Mouse (Mus musculus) CH12.LX (cell line): ENCODE measurements around the gene Lrrc74b. TPM values are rescaled to one million over a fixed set of nuclear protein-coding genes. Genes with fewer than 3 reads are reported as not detected.

ENCODE experiments used
- DNase-seq: peaks from one replicate; pipeline ENCODE4 v3.0.0-alpha.2; 2013; ENCODE audit errors: extremely low read depth
- H3K27ac ChIP-seq: 2 replicates; pipeline ENCODE4 v1.5.1; 2012; ENCODE audit warnings: low read depth, mild to moderate bottlenecking, control low read depth, moderate library complexity; ENCODE audit not compliant: insufficient read depth
- H3K27me3 ChIP-seq: replicated peaks from 2 replicates; pipeline ENCODE3; 2012; ENCODE audit warnings: inconsistent platforms
- H3K36me3 ChIP-seq, 2 experiments: replicated peaks in 1 of 2; 2 replicates each; pipeline versions ENCODE3 to v1.6.1; 2012; ENCODE audit warnings: inconsistent platforms in 1 of 2, low read length in 1 of 2, mild to moderate bottlenecking in 1 of 2, mixed read lengths in 1 of 2, moderate library complexity in 1 of 2; ENCODE audit not compliant: control insufficient read depth in 1 of 2, insufficient read depth in 1 of 2
- H3K4me1 ChIP-seq, 2 experiments: 2 replicates each; pipeline ENCODE4 v1.6.1; 2012; ENCODE audit warnings: inconsistent platforms in 1 of 2, moderate library complexity in 1 of 2; ENCODE audit not compliant: insufficient read depth in 2 of 2, control insufficient read depth in 1 of 2
- H3K4me2 ChIP-seq: 2 replicates; pipeline ENCODE4 v1.6.1; 2012; ENCODE audit warnings: low read depth, mild to moderate bottlenecking, control low read depth; ENCODE audit not compliant: poor library complexity, insufficient read depth, severe bottlenecking
- H3K4me3 ChIP-seq, 3 experiments: fragments of 150-350 bp in 1 of 3; sonication (generic) in 1 of 3; replicated peaks in 1 of 3; 2 replicates each; pipeline versions ENCODE3 to v1.5.1; 2011 to 2012; ENCODE audit warnings: low read depth in 2 of 3, low read length in 2 of 3, mild to moderate bottlenecking in 2 of 3, moderate library complexity in 2 of 3, control low read depth in 1 of 3, improper control_type of control experiment in 1 of 3, inconsistent platforms in 1 of 3, mixed read lengths in 1 of 3; ENCODE audit not compliant: poor library complexity in 1 of 3
- H3K79me2 ChIP-seq: replicated peaks from 2 replicates; pipeline ENCODE4 v1.6.1; 2012; ENCODE audit warnings: mild to moderate bottlenecking, moderate library complexity; ENCODE audit not compliant: control insufficient read depth, poor library complexity, insufficient read depth, severe bottlenecking; ENCODE audit errors: extremely low read depth
- H3K9ac ChIP-seq: 2 replicates; pipeline ENCODE4 v1.6.1; 2012; ENCODE audit warnings: low read depth, mild to moderate bottlenecking, control low read depth, moderate library complexity; ENCODE audit not compliant: insufficient read depth
- H3K9me3 ChIP-seq: replicated peaks from 2 replicates; pipeline ENCODE3; 2012; ENCODE audit warnings: low read length, inconsistent platforms, mixed read lengths
- BHLHE40 ChIP-seq: IDR thresholded peaks from 2 replicates; pipeline ENCODE4 v1.6.1; 2011; ENCODE audit warnings: mild to moderate bottlenecking, low read depth, low read length, improper control_type of control experiment
- CTCF ChIP-seq, 2 experiments: IDR thresholded peaks in 1 of 2; conservative IDR thresholded peaks in 1 of 2; 2 replicates each; pipeline ENCODE4 v1.5.1; 2011 to 2012; ENCODE audit warnings: low read depth in 2 of 2, low read length in 2 of 2, improper control_type of control experiment in 1 of 2, inconsistent platforms in 1 of 2, mild to moderate bottlenecking in 1 of 2, moderate library complexity in 1 of 2
- E2F4 ChIP-seq: IDR thresholded peaks from 2 replicates; pipeline ENCODE4 v1.6.1; 2011; ENCODE audit warnings: low read depth, low read length, improper control_type of control experiment; ENCODE audit not compliant: insufficient replicate concordance
- ELF1 ChIP-seq: IDR thresholded peaks from 2 replicates; pipeline ENCODE4 v1.6.1; 2014; ENCODE audit warnings: low read depth, mild to moderate bottlenecking, inconsistent platforms, low read length, improper control_type of control experiment
- HCFC1 ChIP-seq: IDR thresholded peaks from 2 replicates; pipeline ENCODE4 v1.6.1; 2012; ENCODE audit warnings: low read depth, mild to moderate bottlenecking, inconsistent platforms, low read length, improper control_type of control experiment
- JUND ChIP-seq: conservative IDR thresholded peaks from 2 replicates; pipeline ENCODE4 v1.6.1; 2011; ENCODE audit warnings: low read depth, low read length, improper control_type of control experiment
- KAT2A ChIP-seq: IDR thresholded peaks from 2 replicates; pipeline ENCODE4 v1.6.1; 2012; ENCODE audit warnings: low read length, improper control_type of control experiment, inconsistent platforms; ENCODE audit not compliant: insufficient replicate concordance
- NRF1 ChIP-seq: IDR thresholded peaks from 2 replicates; pipeline ENCODE4 v1.6.1; 2014; ENCODE audit warnings: low read depth, mild to moderate bottlenecking, inconsistent platforms, low read length, improper control_type of control experiment, moderate library complexity
- PAX5 ChIP-seq: IDR thresholded peaks from 2 replicates; pipeline ENCODE4 v1.6.1; 2012; ENCODE audit warnings: low read length, inconsistent platforms, mixed read lengths
- RCOR1 ChIP-seq: conservative IDR thresholded peaks from 2 replicates; pipeline ENCODE4 v1.6.1; 2012; ENCODE audit warnings: low read depth, mild to moderate bottlenecking, inconsistent platforms, low read length, improper control_type of control experiment
- SIN3A ChIP-seq: IDR thresholded peaks from 2 replicates; pipeline ENCODE4 v1.6.1; 2012; ENCODE audit warnings: low read length, improper control_type of control experiment, inconsistent platforms
- ZC3H11A ChIP-seq: IDR thresholded peaks from 2 replicates; pipeline ENCODE4 v1.6.1; 2012; ENCODE audit warnings: low read depth, mild to moderate bottlenecking, inconsistent platforms, low read length, improper control_type of control experiment
- ZMIZ1 ChIP-seq: IDR thresholded peaks from 2 replicates; pipeline ENCODE4 v1.6.1; 2012; ENCODE audit warnings: low read depth, mild to moderate bottlenecking, inconsistent platforms, low read length, improper control_type of control experiment
- ZNF384 ChIP-seq: IDR thresholded peaks from 2 replicates; pipeline ENCODE4 v1.6.1; 2012; ENCODE audit warnings: low read depth, low read length, improper control_type of control experiment, inconsistent platforms
- dilution Hi-C: fragments of 300-500 bp; cut with MboI; formaldehyde crosslinking; loops from 2 replicates; pipeline ENCODE4 v1.14.3; 2020; ENCODE audit warnings: low sequenced_read_pairs; ENCODE audit not compliant: extremely low pct_unique_long_range_greater_than_20kb, extremely low pct_ligation_motif_present
- in situ Hi-C: fragments of 300-500 bp; cut with MboI; formaldehyde crosslinking; loops from 3 replicates; pipeline ENCODE4 v1.14.3; 2019; ENCODE audit warnings: low sequenced_read_pairs, low pct_ligation_motif_present, low pct_unique_long_range_greater_than_20kb, mixed read lengths
- polyA plus RNA-seq: library from polyadenylated mRNA; unstranded; fragments of >175 nt; gene quantifications from 2 replicates; pipeline ENCODE4 v1.2.1, GENCODE M21; 2012; ENCODE audit warnings: low read depth; ENCODE audit not compliant: insufficient read length
- total RNA-seq, 2 experiments: library from RNA; depleted of rRNA; stranded (reverse); fragments of 300-350 nt in 1 of 2; fragments of >200 nt in 1 of 2; gene quantifications; 2 replicates each; pipeline ENCODE4 v1.2.3; 2012 to 2014

Gene Lrrc74b
- total RNA-seq (2012; rRNA removed) (not detected in 2 replicates), total RNA-seq (2014; rRNA removed) (not detected in 2 replicates), polyA plus RNA-seq (0.17 TPM in 1 of 2 replicates, not detected in the other)

- H3K27ac ChIP-seq = no peak within 1 kb of the TSS
- H3K9ac ChIP-seq = no peak within 1 kb of the TSS
- no peaks in the 10 kb centered on the region for H3K36me3 ChIP-seq
- in situ Hi-C loops = no loop called here
- H3K79me2 ChIP-seq = no peaks in the 10 kb centered on the region
- dilution Hi-C loops = no loop called here
- H3K4me3 ChIP-seq = no peak within 1 kb of the TSS
- H3K27me3 ChIP-seq = peaks cover 78% of the 10 kb centered on the region
- DNase-seq = no peak
- TF ChIP-seq RCOR1 = no peak
- TF ChIP-seq CTCF (conservative IDR thresholded peaks at IDR 0.05 in 1 of 2, IDR thresholded peaks at IDR 0.05 in 1 of 2; ENCODE audit: low read depth in 2 of 2, low read length in 2 of 2) = 0 out of 4 replicates have a peak, but pooled peaks of 1 of the 2 experiments have one; percentile 2
- H3K4me2 ChIP-seq = no peak within 1 kb of the TSS
- peaks cover 9% of the 10 kb centered on the region in 2 experiments for H3K4me1 ChIP-seq
- H3K9me3 ChIP-seq = no peaks in the 10 kb centered on the region
Observed at GRCm38 (mm10) chr16:17561128-17561750, at the start of gene Lrrc74b. Gene Lrrc74b, minus strand, starts transcription at chr16:17561247.

GRCm38 (mm10) chr16:17605684-17606083 is 44.6 kb upstream of the Lrrc74b start:
- in situ Hi-C loops = no loop called here
- Histone ChIP-seq H3K79me2 (no peaks in the 10 kb centered on the region), H3K4me2 (no peak overlapping the region), H3K9ac (no peak overlapping the region), H3K27ac (no peak overlapping the region), H3K4me3 (no peak overlapping the region), H3K9me3 (peaks cover 22% of the 10 kb centered on the region), H3K36me3 (no peaks in the 10 kb centered on the region), H3K27me3 (peaks cover 26% of the 10 kb centered on the region), H3K4me1 (0 out of 4 replicates have a peak, but pooled peaks cover 0 to 4% of the 10 kb centered on the region in 2 experiments)
- dilution Hi-C loops = no loop called here
- no peak for DNase-seq
- TF ChIP-seq ZC3H11A (no peak), ELF1 (no peak), SIN3A (no peak), ZMIZ1 (no peak), JUND (no peak), PAX5 (no peak), NRF1 (no peak), KAT2A (no peak), BHLHE40 (no peak), ZNF384 (no peak), E2F4 (no peak), HCFC1 (no peak)
